Mouse (Mus musculus) adrenal gland, adult (tissue): ENCODE data around the gene Sult1a1.
A peak's percentile ranks its signal among the peaks of the same experiment; 100 is the strongest.
"Not testable (repeated sequence)": the region's sequence is repeated elsewhere in the genome, so short reads cannot be mapped to it uniquely, and the experiment has no call there.

ENCODE experiments used
- DNase-seq, 2 experiments: peaks; one replicate each; pipeline ENCODE4 v3.0.0; 2022 to 2023; ENCODE audit warnings: low spot score in 1 of 2; ENCODE audit not compliant: inconsistent age in 2 of 2

The Sult1a1 gene

GRCm38 (mm10) chr7:126697838-126698237, 21.6 kb upstream of the Sult1a1 start:
- no peak for DNase-seq

GRCm38 (mm10) chr7:126696886-126697285, 20.7 kb upstream of the Sult1a1 start:
- DNase-seq, result no peak

GRCm38 (mm10) chr7:126696303-126696702, 20.1 kb upstream of the Sult1a1 start:
- DNase-seq, result no peak

- DNase-seq, result peak; percentile 97 to 98
These were observed 19.5 kb upstream of the Sult1a1 start, which contains the start of gene Slx1b for GRCm38 (mm10) chr7:126695631-126696207. Gene Slx1b (minus strand): TSS chr7:126695784.

- DNase-seq, result peak in 1 of 2 experiments; percentile 84
These were observed 19.0 kb upstream of the Sult1a1 start, which contains the start of gene Bola2 for GRCm38 (mm10) chr7:126695210-126695611. Gene Bola2 (plus strand): TSS chr7:126695401.

GRCm38 (mm10) chr7:126694441-126695051, 18.3 kb upstream of the Sult1a1 start:
- peak in 1 of 2 experiments; percentile 60 for DNase-seq

GRCm38 (mm10) chr7:126693781-126694180, 17.5 kb upstream of the Sult1a1 start:
- DNase-seq, result peak in 1 of 2 experiments; percentile 43

- DNase-seq, result peak; percentile 85 to 95
These were observed 17.0 kb upstream of the Sult1a1 start for GRCm38 (mm10) chr7:126693256-126693655.

- peak in 1 of 2 experiments; percentile 46 for DNase-seq
These were observed 16.2 kb upstream of the Sult1a1 start for GRCm38 (mm10) chr7:126692426-126692825.

GRCm38 (mm10) chr7:126691676-126692075, 15.4 kb upstream of the Sult1a1 start:
- peak in 1 of 2 experiments; percentile 23 for DNase-seq

GRCm38 (mm10) chr7:126690737-126691136, 14.5 kb upstream of the Sult1a1 start:
- no peak for DNase-seq

- DNase-seq, result peak in 1 of 2 experiments; percentile 50
These were observed 12.8 kb upstream of the Sult1a1 start for GRCm38 (mm10) chr7:126689021-126689420.

- not testable (repeated sequence) for DNase-seq
These were observed 11.9 kb upstream of the Sult1a1 start for GRCm38 (mm10) chr7:126688156-126688555.

- DNase-seq, result no peak
These were observed 5.0 kb upstream of the Sult1a1 start for GRCm38 (mm10) chr7:126681221-126681620.

- no peak for DNase-seq
These were observed 3.5 kb upstream of the Sult1a1 start for GRCm38 (mm10) chr7:126679683-126680082.

- DNase-seq, result no peak
These were observed 2.5 kb upstream of the Sult1a1 start for GRCm38 (mm10) chr7:126678545-126679341.

- peak in 1 of 2 experiments; percentile 34 for DNase-seq
These were observed 494 bp upstream of the Sult1a1 start for GRCm38 (mm10) chr7:126676631-126677220.

- peak in 1 of 2 experiments; percentile 38 for DNase-seq
These were observed 1.1 kb downstream of the Sult1a1 start for GRCm38 (mm10) chr7:126675104-126675503.

- no peak for DNase-seq
These were observed 4.1 kb downstream of the Sult1a1 start for GRCm38 (mm10) chr7:126672111-126672510.

GRCm38 (mm10) chr7:126670152-126670551, 6.1 kb downstream of the Sult1a1 start:
- DNase-seq, result no peak

GRCm38 (mm10) chr7:126668452-126668851, 7.8 kb downstream of the Sult1a1 start:
- DNase-seq, result peak in 1 of 2 experiments; percentile 47
